Mouse (Mus musculus) kidney, postnatal 0 days (tissue): Measurements from ENCODE around the gene Relb. TPM values are rescaled to one million over a fixed set of nuclear protein-coding genes. Genes with fewer than 3 reads are reported as not detected.

ENCODE experiments used
- ATAC-seq: fragments of 200-750 bp; cut with Nextera tagmentation; replicated peaks from 2 replicates; pipeline ENCODE4 v1.8.0; 2017; ENCODE audit warnings: low read depth, moderate number of reproducible peaks, moderate TSS enrichment, moderate library complexity; ENCODE audit not compliant: low FRiP score
- DNase-seq: peaks from one replicate; pipeline ENCODE4 v3.0.0-alpha.2; 2016; ENCODE audit warnings: low spot score
- H3K27ac ChIP-seq: fragments of 300-500 bp; sonication (generic); 2 replicates; pipeline ENCODE4 v1.5.1; 2014; ENCODE audit warnings: mild to moderate bottlenecking
- H3K27me3 ChIP-seq: fragments of 300-500 bp; sonication (generic); 2 replicates; pipeline ENCODE4 v1.6.1; 2014; ENCODE audit warnings: low read length, mixed read lengths; ENCODE audit not compliant: insufficient read depth
- H3K36me3 ChIP-seq: fragments of 300-500 bp; sonication (generic); 2 replicates; pipeline ENCODE4 v1.6.1; 2014; ENCODE audit warnings: low read length, mixed read lengths; ENCODE audit not compliant: insufficient read depth
- H3K4me1 ChIP-seq: fragments of 300-500 bp; sonication (generic); replicated peaks from 2 replicates; pipeline ENCODE4 v1.6.1; 2014; ENCODE audit warnings: antibody characterized with exemption, low read length, mixed read lengths; ENCODE audit not compliant: insufficient read depth
- H3K4me2 ChIP-seq: fragments of 300-500 bp; sonication (generic); 2 replicates; pipeline ENCODE4 v1.6.1; 2014; ENCODE audit warnings: mild to moderate bottlenecking, low read length, moderate library complexity, mixed read lengths
- H3K4me3 ChIP-seq: fragments of 300-500 bp; sonication (generic); replicated peaks from 2 replicates; pipeline ENCODE4 v1.5.1; 2014; ENCODE audit warnings: low read depth, low read length
- H3K9ac ChIP-seq: fragments of 300-500 bp; sonication (generic); 2 replicates; pipeline ENCODE4 v1.6.1; 2014; ENCODE audit warnings: low read depth, low read length
- H3K9me3 ChIP-seq: fragments of 300-500 bp; sonication (generic); replicated peaks from 2 replicates; pipeline ENCODE4 v1.6.1; 2016; ENCODE audit warnings: low read length, inconsistent platforms, mixed read lengths
- CTCF ChIP-seq: IDR thresholded peaks from 2 replicates; pipeline ENCODE4 v1.5.1; 2016; ENCODE audit warnings: antibody characterized with exemption, low read depth, mild to moderate bottlenecking, moderate library complexity
- WGBS: fragments of 180-500 bp; shearing (Covaris S2); extraction: QIAGEN DNeasy Blood & Tissue Kit; methylation state at CpG from one replicate; pipeline ENCODE4 v1.1.7; 2014; 5-methylcytosine and 5-hydroxymethylcytosine counted together
- polyA plus RNA-seq: library from polyadenylated mRNA; unstranded; fragments of >200 nt; fragmentation: Nextera tagmentation; extraction: Ambion mirVana; gene quantifications from 2 replicates; pipeline ENCODE4 v1.2.1, GENCODE M21; 2015

Relb gene
- polyA plus RNA-seq = 9.3 and 10.6 TPM in 2 replicates

DNA sequence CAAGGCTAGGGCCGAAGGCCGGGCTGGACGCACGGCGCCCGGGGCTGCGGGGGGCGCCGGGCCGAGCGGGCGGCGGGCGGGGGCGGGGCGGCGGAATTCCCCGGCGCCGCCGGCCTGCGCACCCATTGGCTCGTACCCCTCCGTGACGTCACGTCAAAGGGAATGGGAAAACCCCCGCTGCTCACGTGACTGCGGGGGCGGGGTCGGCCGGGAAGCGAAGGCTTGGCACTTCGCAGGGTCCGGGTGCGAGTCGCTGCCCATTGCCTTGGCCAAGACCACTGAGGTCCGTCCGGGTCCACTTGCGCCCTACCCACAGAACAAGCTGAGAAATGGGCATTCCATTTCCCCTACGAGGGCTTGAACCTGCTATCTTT, at the start of gene Relb:
Gene Relb, minus strand, starts transcription at position 78 of the 374 bp plus-strand sequence.
- Histone ChIP-seq H3K4me2 (peak within 1 kb of the TSS; percentile 99), H3K27ac (peak within 1 kb of the TSS; percentile 94), H3K27me3 (no peaks in the 10 kb centered on the region), H3K4me1 (no peaks in the 10 kb centered on the region), H3K9me3 (no peaks in the 10 kb centered on the region), H3K36me3 (peaks cover 22% of the 10 kb centered on the region), H3K4me3 (peak within 1 kb of the TSS; percentile 84), H3K9ac (peak within 1 kb of the TSS; percentile 67)
- ATAC-seq (peak; percentile 61), DNase-seq (peak; percentile 93)
- WGBS = 2% methylated on average over 23 of the region's 41 CpGs
- TF ChIP-seq CTCF = no peak

DNA sequence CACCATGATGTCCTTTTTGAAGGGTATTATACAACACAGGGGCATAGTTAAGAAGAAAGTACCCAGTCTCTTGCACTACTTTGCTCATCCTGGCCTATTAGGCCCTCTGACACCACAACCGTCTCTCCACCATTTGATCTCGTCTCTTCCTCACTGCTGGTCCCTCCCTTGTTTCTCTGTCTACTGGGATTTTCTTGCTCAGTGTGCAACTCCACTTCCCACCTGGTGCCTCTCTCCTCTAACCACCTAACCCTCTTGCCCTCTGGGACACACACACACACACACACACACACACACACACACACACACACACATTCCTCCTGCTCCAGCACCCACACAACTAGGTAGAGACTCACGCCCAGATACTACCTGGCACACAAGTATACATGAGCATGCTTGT, 49.7 kb upstream of the Relb start:
- H3K27ac ChIP-seq = no peak overlapping the region
- H3K9ac ChIP-seq = no peak overlapping the region
- ATAC-seq = no peak
- no peaks in the 10 kb centered on the region for H3K36me3 ChIP-seq
- H3K4me2 ChIP-seq = no peak overlapping the region
- H3K4me3 ChIP-seq = no peak overlapping the region
- no peaks in the 10 kb centered on the region for H3K4me1 ChIP-seq
- DNase-seq = no peak
- no peaks in the 10 kb centered on the region for H3K27me3 ChIP-seq
- no peaks in the 10 kb centered on the region for H3K9me3 ChIP-seq
- WGBS = 82% methylated on average over 3 of the region's 3 CpGs
- TF ChIP-seq CTCF = no peak

GRCm38 (mm10) chr7:19677872-19678271, 48.6 kb upstream of the Relb start, which contains the start of gene Apoc2:
TSS of gene Apoc2 (minus strand) at chr7:19677941.
- TF ChIP-seq CTCF = no peak
- no peaks in the 10 kb centered on the region for H3K36me3 ChIP-seq
- DNase-seq = no peak
- H3K4me3 ChIP-seq = no peak within 1 kb of the TSS
- no peaks in the 10 kb centered on the region for H3K4me1 ChIP-seq
- no peaks in the 10 kb centered on the region for H3K9me3 ChIP-seq
- no peak within 1 kb of the TSS for H3K27ac ChIP-seq
- no peak for ATAC-seq
- no peaks in the 10 kb centered on the region for H3K27me3 ChIP-seq
- H3K9ac ChIP-seq = no peak within 1 kb of the TSS
- H3K4me2 ChIP-seq = no peak within 1 kb of the TSS
- WGBS = 56% methylated on average over 8 of the region's 8 CpGs

DNA sequence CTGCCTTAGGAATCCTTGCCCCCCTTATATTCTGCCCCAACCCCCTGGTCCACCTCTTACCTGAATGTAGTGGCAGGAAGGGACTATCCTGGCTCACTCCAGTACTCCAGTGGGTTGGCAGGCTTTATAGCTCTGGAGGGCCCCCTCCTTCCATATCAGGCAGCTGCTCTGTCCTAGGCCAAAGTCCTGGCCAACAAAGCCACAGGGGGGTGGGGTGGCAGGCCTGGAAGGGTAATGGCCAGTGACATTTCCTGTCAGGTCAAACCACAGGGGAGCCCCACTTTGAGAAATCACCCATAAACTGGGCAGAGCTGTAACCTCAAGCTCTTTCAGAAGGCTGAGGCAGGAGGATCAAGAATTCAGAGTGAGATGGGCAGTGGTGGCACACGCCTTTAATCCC, 47.4 kb upstream of the Relb start:
- TF ChIP-seq CTCF = no peak
- no peak for ATAC-seq
- WGBS = 85% methylated on average over 1 of the region's 1 CpGs

GRCm38 (mm10) chr7:19675824-19676223, 46.6 kb upstream of the Relb start:
- Histone ChIP-seq H3K27ac (no peak overlapping the region), H3K4me1 (no peaks in the 10 kb centered on the region), H3K27me3 (no peaks in the 10 kb centered on the region), H3K9me3 (no peaks in the 10 kb centered on the region), H3K9ac (no peak overlapping the region), H3K36me3 (no peaks in the 10 kb centered on the region), H3K4me2 (no peak overlapping the region), H3K4me3 (no peak overlapping the region)
- DNase-seq = no peak
- no peak for ATAC-seq
- no peak for TF ChIP-seq CTCF
- WGBS = 76% methylated on average over 10 of the region's 10 CpGs

More for the DNA sequence above, 47.4 kb upstream of the Relb start:
- Histone ChIP-seq H3K27me3 (no peaks in the 10 kb centered on the region), H3K36me3 (no peaks in the 10 kb centered on the region), H3K27ac (no peak overlapping the region), H3K9me3 (no peaks in the 10 kb centered on the region), H3K4me2 (no peak overlapping the region), H3K4me1 (no peaks in the 10 kb centered on the region), H3K9ac (no peak overlapping the region), H3K4me3 (no peak overlapping the region)
- no peak for DNase-seq

DNA sequence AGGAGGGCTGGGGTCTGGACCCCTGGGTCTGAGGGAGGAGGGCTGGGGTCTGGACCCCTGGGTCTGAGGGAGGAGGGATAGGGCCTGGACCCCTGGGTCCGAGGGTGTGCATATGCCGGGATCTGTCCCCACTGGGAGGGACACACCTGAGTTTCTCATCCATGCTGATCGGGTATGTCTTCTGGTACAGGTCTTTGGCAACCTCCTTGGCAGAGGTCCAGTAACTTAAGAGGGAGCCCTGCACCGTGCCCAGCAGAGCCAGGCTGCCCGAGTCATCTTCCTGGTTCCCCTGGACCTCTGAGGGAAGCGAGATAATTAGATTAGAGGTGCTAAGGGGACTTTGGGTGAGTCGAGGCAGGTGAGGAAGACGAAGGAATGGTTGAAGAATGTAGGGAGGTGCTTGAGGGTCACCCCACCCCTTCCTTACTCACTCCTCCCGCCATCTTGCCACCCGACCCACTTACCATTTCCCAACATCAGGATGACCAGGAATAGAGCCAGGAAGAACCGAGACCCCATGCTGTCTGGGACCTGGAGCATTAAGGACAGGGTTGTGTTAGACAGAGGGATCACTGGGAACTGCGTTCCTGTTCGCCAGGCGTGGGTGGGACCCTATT, 44.0 kb upstream of the Relb start:
- Histone ChIP-seq H3K9me3 (no peaks in the 10 kb centered on the region), H3K36me3 (no peaks in the 10 kb centered on the region), H3K4me1 (peaks cover 5% of the 10 kb centered on the region; the same call in 1 of the 2 replicates), H3K4me3 (no peak overlapping the region), H3K27ac (no peak overlapping the region), H3K4me2 (no peak overlapping the region), H3K9ac (no peak overlapping the region), H3K27me3 (no peaks in the 10 kb centered on the region)
- WGBS = 56% methylated on average over 14 of the region's 14 CpGs
- no peak for ATAC-seq
- DNase-seq = no peak
- TF ChIP-seq CTCF = no peak

DNA sequence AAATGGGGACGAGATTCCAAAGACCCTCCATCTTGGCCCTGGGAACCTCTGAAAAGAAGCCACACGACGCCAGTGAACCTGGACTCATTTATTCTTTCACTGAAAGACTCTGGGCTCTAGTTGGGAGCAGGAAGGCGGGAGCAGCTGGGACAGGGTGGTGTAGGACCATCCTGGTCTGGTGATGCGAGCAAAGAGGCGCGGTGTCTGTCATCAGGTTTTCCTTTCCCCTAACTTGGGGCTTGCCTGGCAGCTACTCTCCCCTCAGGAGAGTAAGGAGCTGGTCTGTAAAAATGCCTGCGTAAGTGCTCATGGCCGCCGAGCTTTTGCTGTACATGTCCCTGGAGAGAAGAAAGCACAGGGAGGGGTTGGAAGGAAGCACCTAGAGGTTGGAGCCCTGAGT, 42.3 kb upstream of the Relb start:
- no peak overlapping the region for H3K4me3 ChIP-seq
- H3K4me2 ChIP-seq = no peak overlapping the region
- WGBS = 65% methylated on average over 10 of the region's 10 CpGs
- ATAC-seq (no peak), DNase-seq (no peak)
- H3K4me1 ChIP-seq = peaks cover 5% of the 10 kb centered on the region; the same call in 1 of the 2 replicates
- no peak overlapping the region for H3K9ac ChIP-seq
- H3K36me3 ChIP-seq = no peaks in the 10 kb centered on the region
- H3K27ac ChIP-seq = no peak overlapping the region
- H3K9me3 ChIP-seq = no peaks in the 10 kb centered on the region
- TF ChIP-seq CTCF = no peak
- H3K27me3 ChIP-seq = no peaks in the 10 kb centered on the region
